Mouse (Mus musculus) heart, postnatal 0 days (tissue): ENCODE measurements at regions not wholly inside any gene's neighbourhood (a gene's known extent, or its start where the extent isn't known, plus 50 kb on each side); places are given as distances from the start of the nearest gene placed in this dataset.
A peak's percentile ranks its signal among the peaks of the same experiment; 100 is the strongest.

Source experiments
- ATAC-seq: fragments of 200-750 bp; cut with Nextera tagmentation; 2 replicates; pipeline ENCODE4 v1.8.0; 2017; ENCODE audit warnings: low read depth, moderate number of reproducible peaks, moderate library complexity; ENCODE audit not compliant: insufficient read depth
- DNase-seq: peaks from one replicate; pipeline ENCODE4 v3.0.0-alpha.2; 2016; ENCODE audit warnings: low spot score
- H3K27ac ChIP-seq: fragments of 300-500 bp; sonication (generic); 2 replicates; pipeline ENCODE4 v1.5.1; 2014; ENCODE audit warnings: low read depth, mild to moderate bottlenecking
- H3K27me3 ChIP-seq: fragments of 300-500 bp; sonication (generic); 2 replicates; pipeline ENCODE4 v1.6.1; 2014; ENCODE audit warnings: low read length, mixed read lengths; ENCODE audit not compliant: control insufficient read depth, insufficient read depth
- H3K36me3 ChIP-seq: fragments of 300-500 bp; sonication (generic); replicated peaks from 2 replicates; pipeline ENCODE4 v1.6.1; 2014; ENCODE audit warnings: low read length, mixed read lengths; ENCODE audit not compliant: control insufficient read depth, insufficient read depth
- H3K4me1 ChIP-seq: fragments of 300-500 bp; sonication (generic); 2 replicates; pipeline ENCODE4 v1.6.1; 2014; ENCODE audit warnings: antibody characterized with exemption; ENCODE audit not compliant: control insufficient read depth, insufficient read depth
- H3K4me2 ChIP-seq: fragments of 300-500 bp; sonication (generic); 2 replicates; pipeline ENCODE4 v1.6.1; 2014; ENCODE audit warnings: low read depth, mild to moderate bottlenecking, low read length, moderate library complexity
- H3K4me3 ChIP-seq: fragments of 300-500 bp; sonication (generic); 2 replicates; pipeline ENCODE4 v1.5.1; 2014; ENCODE audit warnings: low read depth, low read length
- H3K9ac ChIP-seq: fragments of 300-500 bp; sonication (generic); replicated peaks from 2 replicates; pipeline ENCODE4 v1.6.1; 2014; ENCODE audit warnings: low read depth, low read length, mixed read lengths
- H3K9me3 ChIP-seq: fragments of 300-500 bp; sonication (generic); replicated peaks from 2 replicates; pipeline ENCODE4 v1.6.1; 2016; ENCODE audit warnings: low read length; ENCODE audit not compliant: control insufficient read depth
- CTCF ChIP-seq: IDR thresholded peaks from 2 replicates; pipeline ENCODE4 v1.5.1; 2016; ENCODE audit warnings: antibody characterized with exemption, control low read depth, low read depth
- EP300 ChIP-seq: IDR thresholded peaks from 2 replicates; pipeline ENCODE4 v1.6.1; 2016; ENCODE audit warnings: antibody characterized with exemption, low read depth
- WGBS: fragments of 180-500 bp; shearing (Covaris S2); extraction: QIAGEN DNeasy Blood & Tissue Kit; methylation state at CpG from one replicate; pipeline ENCODE4 v1.1.7; 2014; 5-methylcytosine and 5-hydroxymethylcytosine counted together

DNA sequence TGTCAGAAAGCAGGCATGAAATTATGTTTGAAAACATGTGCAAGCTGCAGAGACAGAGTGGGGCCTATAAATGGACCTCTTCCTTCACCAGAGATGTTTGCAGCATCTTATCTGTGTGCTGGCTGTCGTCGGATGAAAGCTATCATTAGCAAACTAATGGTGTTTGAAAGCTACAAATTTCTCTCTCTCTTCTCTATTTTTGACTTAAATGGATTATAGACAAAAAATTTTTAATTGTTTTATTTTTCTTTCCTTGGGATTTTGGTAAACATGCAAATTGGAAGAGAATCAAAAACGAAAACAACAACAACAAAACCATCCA, 236.9 kb upstream of the Npvf start:
- no peaks in the 10 kb centered on the region for H3K27me3 ChIP-seq
- peak overlapping the region; percentile 49 for H3K4me2 ChIP-seq
- peak overlapping the region; percentile 40 for H3K27ac ChIP-seq
- TF ChIP-seq EP300 = no peak
- no peak for TF ChIP-seq CTCF
- 0 out of 2 replicates have a peak, but pooled peaks cover 6% of the 10 kb centered on the region for H3K4me1 ChIP-seq
- ATAC-seq (no peak; the same call in 1 of the 2 replicates), DNase-seq (no peak)
- no peaks in the 10 kb centered on the region for H3K9me3 ChIP-seq
- WGBS = 33% methylated on average over 3 of the region's 3 CpGs
- H3K4me3 ChIP-seq = no peak overlapping the region
- H3K36me3 ChIP-seq = no peaks in the 10 kb centered on the region
- no peak overlapping the region for H3K9ac ChIP-seq

- 74% methylated on average over 3 of the region's 3 CpGs for WGBS
- Histone ChIP-seq H3K9me3 (0 out of 2 replicates have a peak, but pooled peaks cover 6% of the 10 kb centered on the region), H3K4me2 (no peak overlapping the region), H3K4me1 (no peaks in the 10 kb centered on the region), H3K27me3 (no peaks in the 10 kb centered on the region), H3K36me3 (no peaks in the 10 kb centered on the region), H3K27ac (no peak overlapping the region), H3K4me3 (no peak overlapping the region), H3K9ac (no peak overlapping the region)
- TF ChIP-seq EP300 = no peak
- no peak for TF ChIP-seq CTCF
- ATAC-seq (no peak), DNase-seq (no peak)
These were observed 244.6 kb upstream of the Npvf start for GRCm38 (mm10) chr6:50898792-50899191.

GRCm38 (mm10) chr6:50915166-50916030, 261.2 kb upstream of the Npvf start:
- no peaks in the 10 kb centered on the region for H3K4me1 ChIP-seq
- no peaks in the 10 kb centered on the region for H3K9me3 ChIP-seq
- ATAC-seq (no peak), DNase-seq (no peak)
- H3K4me3 ChIP-seq = no peak overlapping the region
- H3K9ac ChIP-seq = no peak overlapping the region
- H3K36me3 ChIP-seq = no peaks in the 10 kb centered on the region
- H3K4me2 ChIP-seq = no peak overlapping the region
- H3K27me3 ChIP-seq = no peaks in the 10 kb centered on the region
- TF ChIP-seq EP300 (no peak), CTCF (no peak)
- 65% methylated on average over 8 of the region's 8 CpGs for WGBS
- no peak overlapping the region for H3K27ac ChIP-seq

DNA sequence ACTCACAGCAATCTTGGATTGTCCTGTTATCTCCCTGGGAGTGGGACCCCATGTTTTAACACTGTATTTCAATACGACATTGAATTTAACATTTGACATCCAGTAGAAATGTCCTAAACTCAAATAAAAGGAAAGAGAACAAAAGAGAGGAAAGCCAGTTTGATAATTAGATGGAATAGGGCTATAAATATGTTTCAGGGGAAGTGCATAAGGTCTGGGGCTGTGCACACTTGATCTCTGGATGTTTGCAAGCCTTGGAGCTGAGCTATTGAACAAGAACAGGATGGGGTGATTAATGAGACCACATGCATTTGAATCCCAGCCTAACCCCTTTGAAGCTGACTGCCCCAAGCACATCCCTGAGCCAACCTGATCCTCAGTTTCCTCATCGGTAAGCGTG, 264.0 kb upstream of the Npvf start:
- H3K4me1 ChIP-seq = no peaks in the 10 kb centered on the region
- DNase-seq (no peak), ATAC-seq (no peak)
- no peaks in the 10 kb centered on the region for H3K36me3 ChIP-seq
- H3K9ac ChIP-seq = no peak overlapping the region
- no peak overlapping the region for H3K4me3 ChIP-seq
- no peak overlapping the region for H3K4me2 ChIP-seq
- WGBS = 58% methylated on average over 3 of the region's 3 CpGs
- H3K27me3 ChIP-seq = no peaks in the 10 kb centered on the region
- no peak overlapping the region for H3K27ac ChIP-seq
- no peaks in the 10 kb centered on the region for H3K9me3 ChIP-seq
- TF ChIP-seq EP300 (no peak), CTCF (no peak)

GRCm38 (mm10) chr6:50922235-50922634, 268.0 kb upstream of the Npvf start:
- 0 out of 2 replicates have a peak, but pooled peaks cover 4% of the 10 kb centered on the region for H3K9me3 ChIP-seq
- H3K4me1 ChIP-seq = no peaks in the 10 kb centered on the region
- no peak overlapping the region for H3K9ac ChIP-seq
- no peak overlapping the region for H3K4me3 ChIP-seq
- TF ChIP-seq CTCF = no peak
- no peak for TF ChIP-seq EP300
- no peaks in the 10 kb centered on the region for H3K27me3 ChIP-seq
- ATAC-seq (no peak), DNase-seq (no peak)
- H3K27ac ChIP-seq = no peak overlapping the region
- H3K4me2 ChIP-seq = no peak overlapping the region
- 89% methylated on average over 3 of the region's 3 CpGs for WGBS
- H3K36me3 ChIP-seq = no peaks in the 10 kb centered on the region

DNA sequence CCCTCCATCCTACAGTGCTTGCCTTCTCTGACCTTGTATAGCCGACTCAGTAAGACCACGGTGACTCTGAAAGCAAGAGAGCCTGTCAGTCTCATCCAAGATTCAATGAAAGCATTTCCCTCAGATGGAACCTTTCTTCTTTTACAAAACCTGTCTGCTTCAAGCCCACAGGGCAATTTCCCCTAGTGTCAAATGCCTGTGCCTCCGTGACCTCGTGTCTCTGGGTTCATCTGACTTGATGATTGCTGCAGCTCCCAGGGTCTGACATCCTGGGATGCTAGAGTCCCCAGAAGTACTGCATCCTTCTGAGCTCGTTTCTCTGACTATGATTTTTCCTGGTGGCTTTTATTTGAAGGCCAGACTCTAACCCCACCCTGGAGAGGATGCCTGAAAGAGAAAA, 270.3 kb upstream of the Npvf start:
- Histone ChIP-seq H3K9me3 (0 out of 2 replicates have a peak, but pooled peaks cover 4% of the 10 kb centered on the region), H3K9ac (no peak overlapping the region), H3K36me3 (no peaks in the 10 kb centered on the region), H3K27ac (no peak overlapping the region), H3K4me2 (no peak overlapping the region), H3K27me3 (no peaks in the 10 kb centered on the region), H3K4me3 (no peak overlapping the region), H3K4me1 (no peaks in the 10 kb centered on the region)
- TF ChIP-seq CTCF = no peak
- TF ChIP-seq EP300 = no peak
- ATAC-seq (no peak), DNase-seq (no peak)
- WGBS = 51% methylated on average over 5 of the region's 5 CpGs
